Mouse (Mus musculus) gastrocnemius, adult 2 months (tissue): ENCODE data around the gene Svop. TPM values are rescaled to one million over a fixed set of nuclear protein-coding genes. Genes with fewer than 3 reads are reported as not detected.

Source experiments
- DNase-seq: peaks from one replicate; pipeline ENCODE4 v3.0.0; 2022
- H3K27ac ChIP-seq: fragments of 200-600 bp; 2 replicates; pipeline ENCODE4 v1.8.1; 2022; ENCODE audit warnings: mild to moderate bottlenecking
- H3K4me3 ChIP-seq: fragments of 200-600 bp; 2 replicates; pipeline ENCODE4 v1.8.1; 2022; ENCODE audit warnings: mild to moderate bottlenecking, moderate library complexity
- CTCF ChIP-seq: fragments of 200-600 bp; IDR thresholded peaks from 2 replicates; pipeline ENCODE4 v1.8.1; 2022; ENCODE audit warnings: antibody characterized with exemption, mild to moderate bottlenecking, moderate library complexity
- intact Hi-C: fragments of 180-260 bp; cut with DNase I; formaldehyde crosslinking; loops from one replicate; pipeline ENCODE4 v1.15.1; 2025
- total RNA-seq, 2 experiments: library from RNA; stranded (reverse); gene quantifications; 2 replicates each; pipeline ENCODE4 v1.2.3; 2021

Gene Svop
- total RNA-seq, 2 experiments from 2014 or later, result not detected

- no peak for DNase-seq
- no peak for TF ChIP-seq CTCF
- peak overlapping the region; percentile 82 for H3K4me3 ChIP-seq
- H3K27ac ChIP-seq, result peak overlapping the region; percentile 89
- intact Hi-C loops, result no loop called here
These were observed 9.2 kb upstream of the Svop start for GRCm38 (mm10) chr5:114100390-114101099.

DNA sequence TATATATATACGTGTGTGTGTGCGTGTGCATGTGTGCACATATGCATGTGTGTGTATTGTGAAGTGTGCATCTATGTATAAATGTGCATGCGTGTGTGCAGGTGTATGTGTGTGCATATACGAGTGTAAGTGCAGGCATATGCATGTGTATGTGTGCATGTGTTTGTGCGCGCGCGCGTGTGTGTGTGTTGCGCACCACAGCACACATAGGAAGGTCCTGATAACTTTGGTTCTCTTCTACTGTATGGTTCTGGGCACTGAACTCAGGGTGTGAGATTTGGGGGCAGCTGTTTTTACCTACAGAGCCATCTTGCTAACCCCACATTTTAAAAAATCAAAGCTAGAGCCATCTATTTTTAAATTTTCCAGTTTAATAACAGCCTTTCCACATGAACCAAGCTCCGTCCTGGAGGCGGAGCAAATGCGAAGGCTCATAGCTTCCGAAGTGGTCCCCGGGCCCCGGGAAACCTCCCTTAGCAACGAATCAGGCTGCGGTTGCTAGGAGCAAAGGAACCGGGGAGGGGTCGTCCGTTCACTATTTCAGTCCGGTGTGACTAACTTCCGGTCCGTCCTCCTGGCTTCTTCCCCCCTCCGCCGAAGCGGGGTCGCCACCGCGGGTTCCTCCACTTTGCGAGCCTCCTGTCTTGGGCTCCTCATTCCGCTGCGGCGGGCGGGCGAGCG lies 8.5 kb upstream of the Svop start:
- peak; percentile 92 for DNase-seq
- peak; percentile 4; the same call in 1 of the 2 replicates for TF ChIP-seq CTCF
- peak overlapping the region; percentile 82 for H3K4me3 ChIP-seq
- intact Hi-C loops, result no loop called here
- H3K27ac ChIP-seq, result peak overlapping the region; percentile 89

GRCm38 (mm10) chr5:114090421-114091013 lies 853 bp downstream of the Svop start:
- intact Hi-C loops, result no loop called here
- H3K27ac ChIP-seq, result no peak overlapping the region
- no peak overlapping the region for H3K4me3 ChIP-seq
- no peak for TF ChIP-seq CTCF
- no peak for DNase-seq

DNA sequence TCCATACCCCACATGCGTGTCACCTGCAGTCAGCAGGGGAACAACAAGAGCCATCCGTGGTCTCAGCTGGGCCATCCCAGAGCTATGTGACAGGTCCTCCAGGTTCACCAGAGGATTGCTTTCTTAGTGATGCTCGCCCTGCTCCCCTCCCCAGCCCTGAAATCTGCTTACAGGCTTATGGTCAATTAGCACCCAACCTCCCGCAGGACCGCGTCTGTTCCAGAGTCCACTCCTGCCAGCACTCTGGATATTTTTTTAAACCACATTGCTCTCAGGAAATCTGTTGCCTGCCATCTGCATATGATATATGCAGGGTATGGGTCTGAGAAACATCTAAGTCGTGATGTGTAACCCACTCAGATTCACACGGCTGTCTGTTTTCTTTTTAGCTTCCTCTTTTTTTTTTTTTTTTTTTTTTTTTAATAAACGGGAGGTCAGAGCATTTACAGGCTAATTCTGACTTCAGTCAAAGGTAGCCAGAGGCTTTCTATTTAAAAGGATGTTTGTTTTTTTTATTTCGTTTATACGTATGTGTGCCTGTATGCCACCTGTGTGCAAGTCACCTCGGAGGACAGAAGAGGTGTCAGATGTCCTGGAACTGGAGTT lies 3.4 kb downstream of the Svop start:
- TF ChIP-seq CTCF, result no peak
- Histone ChIP-seq H3K4me3 (no peak overlapping the region), H3K27ac (no peak overlapping the region)
- DNase-seq, result no peak
- intact Hi-C loops, result no loop called here

- DNase-seq, result no peak
- no peak for TF ChIP-seq CTCF
- intact Hi-C loops, result no loop called here
- no peak overlapping the region for H3K27ac ChIP-seq
- no peak overlapping the region for H3K4me3 ChIP-seq
These were observed 5.9 kb downstream of the Svop start for GRCm38 (mm10) chr5:114085501-114085900.

DNA sequence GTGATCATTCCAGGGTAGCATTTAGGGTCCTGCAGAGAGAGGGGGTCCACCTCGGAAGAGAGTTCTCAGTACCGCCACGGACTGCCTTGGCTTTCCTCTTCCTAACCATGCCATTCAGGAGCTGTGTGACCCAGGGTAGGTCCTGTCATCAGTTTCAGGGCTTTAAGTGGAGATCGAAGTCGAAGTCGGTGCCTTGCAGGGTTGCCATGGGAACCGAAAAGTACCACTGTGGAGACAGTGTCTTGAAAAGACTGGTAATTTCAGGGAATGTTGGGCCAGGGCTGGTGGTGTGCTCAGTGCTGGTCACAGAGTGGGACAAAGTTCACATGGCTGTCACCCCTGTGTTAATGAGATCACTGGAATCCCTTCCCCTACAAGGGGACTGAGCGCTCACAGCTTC lies 14.4 kb downstream of the Svop start:
- Histone ChIP-seq H3K4me3 (no peak overlapping the region), H3K27ac (no peak overlapping the region)
- DNase-seq, result no peak
- TF ChIP-seq CTCF, result no peak
- intact Hi-C loops, result no loop called here

DNA sequence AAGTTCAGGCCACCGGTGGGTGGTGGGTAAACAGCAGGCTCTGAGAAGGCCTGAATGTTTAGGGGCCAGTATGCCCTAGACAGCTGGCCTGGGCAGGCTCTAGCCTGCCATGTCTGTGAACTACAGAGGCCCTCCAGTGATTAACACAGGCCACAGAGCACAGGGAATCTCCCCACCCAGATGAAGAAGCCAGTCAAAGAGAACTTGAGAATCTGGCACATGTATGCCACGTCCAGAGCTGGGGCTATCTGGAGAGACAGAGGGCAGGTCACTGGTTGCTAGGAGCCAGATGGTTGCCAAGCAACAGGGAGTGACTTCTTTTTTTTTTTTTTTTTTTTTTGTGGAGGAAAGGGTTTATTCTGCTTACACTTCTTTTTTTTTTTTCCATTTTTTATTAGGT lies 19.1 kb downstream of the Svop start:
- TF ChIP-seq CTCF, result no peak
- intact Hi-C loops, result no loop called here
- no peak overlapping the region for H3K4me3 ChIP-seq
- no peak for DNase-seq
- H3K27ac ChIP-seq, result no peak overlapping the region

- Histone ChIP-seq H3K27ac (no peak overlapping the region), H3K4me3 (no peak overlapping the region)
- no peak for DNase-seq
- intact Hi-C loops, result no loop called here
- TF ChIP-seq CTCF, result peak; percentile 17; the same call in 1 of the 2 replicates
These were observed 20.5 kb downstream of the Svop start for GRCm38 (mm10) chr5:114070858-114071257.

DNA sequence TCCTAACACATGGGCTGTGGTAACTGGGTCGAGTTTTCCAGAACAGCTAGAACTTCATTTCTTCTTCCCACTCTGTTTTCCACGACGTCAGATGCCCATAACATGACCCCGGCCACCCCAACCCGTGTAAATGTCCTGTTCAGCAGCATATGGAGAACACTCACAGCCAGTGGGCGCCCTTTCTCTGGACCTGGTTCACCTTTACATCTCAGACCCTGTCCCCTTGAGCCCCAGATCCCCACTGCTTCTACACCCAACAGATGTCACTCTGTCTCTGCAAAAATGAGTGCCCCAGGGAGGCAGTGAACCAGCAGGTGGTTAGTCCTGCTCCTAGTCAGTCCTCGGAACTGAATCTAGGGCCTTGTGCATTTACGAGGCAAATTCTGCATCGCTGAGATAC lies 23.4 kb downstream of the Svop start:
- intact Hi-C loops, result no loop called here
- TF ChIP-seq CTCF, result no peak
- no peak overlapping the region for H3K4me3 ChIP-seq
- DNase-seq, result no peak
- no peak overlapping the region for H3K27ac ChIP-seq

GRCm38 (mm10) chr5:114067543-114067942 lies 23.8 kb downstream of the Svop start:
- Histone ChIP-seq H3K4me3 (no peak overlapping the region), H3K27ac (no peak overlapping the region)
- intact Hi-C loops, result no loop called here
- no peak for TF ChIP-seq CTCF
- DNase-seq, result no peak

GRCm38 (mm10) chr5:114066601-114067000 lies 24.8 kb downstream of the Svop start:
- no peak overlapping the region for H3K27ac ChIP-seq
- intact Hi-C loops, result no loop called here
- no peak for DNase-seq
- TF ChIP-seq CTCF, result no peak
- H3K4me3 ChIP-seq, result no peak overlapping the region

DNA sequence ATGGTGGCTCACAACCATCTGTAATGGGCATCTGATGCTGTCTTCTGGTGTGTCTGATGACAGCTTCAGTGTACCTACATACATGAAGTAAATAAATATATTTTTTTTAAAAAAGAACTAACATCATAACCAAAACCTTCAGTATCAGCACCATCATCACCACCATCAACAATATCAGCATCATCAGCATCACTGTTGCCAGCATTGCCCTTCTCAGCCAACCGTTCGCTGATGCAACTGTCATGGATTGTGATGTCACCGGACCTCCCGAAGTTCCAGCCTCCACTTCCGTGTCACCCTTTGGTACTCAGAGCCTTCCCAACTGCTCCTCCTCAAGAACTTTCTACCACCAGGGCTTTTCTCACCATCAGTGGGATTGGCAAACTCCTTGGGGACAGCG lies 26.2 kb downstream of the Svop start, which contains the start of gene Usp30:
Usp30 (plus strand) TSS at position 301 of the 400 bp plus-strand sequence.
- no peak for TF ChIP-seq CTCF
- DNase-seq, result no peak
- Histone ChIP-seq H3K4me3 (no peak within 1 kb of the TSS), H3K27ac (no peak within 1 kb of the TSS)
- intact Hi-C loops, result no loop called here

GRCm38 (mm10) chr5:114063958-114064357 lies 27.4 kb downstream of the Svop start:
- intact Hi-C loops, result no loop called here
- Histone ChIP-seq H3K27ac (no peak overlapping the region), H3K4me3 (no peak overlapping the region)
- no peak for TF ChIP-seq CTCF
- DNase-seq, result no peak
